Mouse (Mus musculus): ENCODE results near the gene Sbp. TPM values are rescaled to one million over a fixed set of nuclear protein-coding genes. Genes with fewer than 3 reads are reported as not detected.

The Sbp gene
- polyA plus RNA-seq (2012; rRNA removed): not detected in 2 replicates

DNA sequence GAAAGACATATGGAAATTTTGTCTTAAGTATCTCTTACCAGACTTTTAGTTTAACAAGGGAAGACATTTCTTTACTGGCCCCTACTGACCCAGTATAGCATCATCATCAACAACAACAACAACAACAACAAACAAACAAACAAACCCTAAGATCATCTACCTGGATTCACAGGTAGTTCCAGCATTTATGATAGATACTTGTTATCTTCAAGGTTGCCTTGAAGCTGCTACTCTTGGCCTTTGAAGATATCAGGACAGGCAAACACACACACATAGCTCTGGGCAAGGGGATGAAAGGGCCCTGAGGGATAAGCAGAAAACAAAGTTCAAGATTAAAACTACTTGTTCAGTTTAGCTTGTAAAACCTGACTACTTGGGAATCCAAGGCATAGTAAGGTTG, at the start of gene Sbp:
Gene Sbp, plus strand, starts transcription at position 301 of the 400 bp plus-strand sequence.

DNA sequence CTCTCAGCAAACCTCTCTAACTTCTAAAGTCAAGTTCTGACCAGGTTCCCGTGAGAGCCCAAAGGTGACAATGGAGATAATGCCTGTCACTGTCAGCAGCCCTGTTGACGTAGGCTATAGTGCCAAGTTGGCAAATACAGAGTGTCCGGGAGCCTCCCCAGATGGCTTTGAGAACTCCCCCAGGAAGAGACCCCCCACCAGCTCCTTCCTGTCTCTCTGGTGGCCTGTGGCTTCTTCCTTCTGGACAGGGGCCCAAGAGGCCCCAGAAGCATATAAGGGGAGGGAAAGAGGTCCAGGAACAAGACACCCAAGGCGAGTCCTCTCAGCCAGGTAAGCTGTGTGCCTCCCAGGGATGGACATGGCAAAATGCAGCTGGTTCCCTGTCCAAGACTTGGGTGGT, 24.3 kb upstream of the Sbp start, which contains the start of gene Dcpp3:
Gene Dcpp3, plus strand, starts transcription at position 301 of the 400 bp plus-strand sequence.

DNA sequence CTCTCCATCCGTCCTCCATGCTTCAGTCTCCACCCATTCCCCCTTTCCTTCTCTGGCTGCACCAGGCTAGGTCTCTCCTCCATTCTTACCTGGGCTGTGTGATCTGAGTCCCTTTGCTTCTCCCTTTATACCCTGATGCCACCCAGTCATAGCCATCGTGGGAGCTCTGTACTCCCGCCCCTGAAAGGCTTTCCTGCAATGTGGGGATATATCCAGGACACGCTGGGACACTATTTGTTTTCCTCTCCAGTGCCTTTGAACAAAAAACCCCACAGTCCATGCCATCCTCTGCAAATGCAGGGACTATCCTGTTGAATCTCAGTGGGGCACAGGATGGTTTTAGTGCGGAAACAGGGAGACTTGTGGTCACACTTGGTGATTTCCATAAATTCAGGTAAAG, 13.7 kb downstream of the Sbp start, which contains the start of gene Sbpl:
Gene Sbpl, minus strand, starts transcription at position 101 of the 400 bp plus-strand sequence.

DNA sequence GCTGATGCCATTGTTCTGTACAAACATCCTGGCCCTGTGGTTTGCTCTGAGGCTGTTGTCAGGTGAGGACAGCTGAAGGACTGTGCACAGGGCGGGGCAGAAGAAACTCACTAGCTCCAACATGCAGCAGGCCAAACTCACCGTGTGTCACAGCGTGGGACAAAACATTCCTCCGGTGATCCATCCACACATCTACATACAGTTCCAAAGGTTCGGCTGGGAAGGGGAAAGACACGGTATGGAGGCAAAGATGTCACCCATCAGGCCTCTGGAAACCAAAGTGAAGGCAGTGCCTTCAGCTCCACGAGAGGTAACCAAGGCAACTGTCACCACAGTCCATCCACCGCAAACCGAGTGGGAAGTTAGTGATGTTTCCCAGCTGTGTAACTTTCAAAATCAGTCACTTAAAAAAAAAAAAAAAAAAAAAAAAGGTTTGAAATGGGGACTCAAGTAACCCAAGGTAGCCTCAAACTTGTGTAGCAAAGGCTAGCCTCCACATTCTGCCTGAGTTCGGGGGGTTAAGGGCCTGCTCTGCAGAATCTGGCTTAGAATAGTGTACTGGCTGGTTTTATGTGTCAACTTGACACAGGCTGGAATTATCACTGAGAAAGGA, 38.9 kb downstream of the Sbp start, which contains the start of gene Prss30:
Gene Prss30, minus strand, starts transcription at position 270 of the 613 bp plus-strand sequence.

Other genes starting within 250 kb of the Sbp start
- gene 1520401A03Rik, start 218.9 kb upstream of the Sbp start, polyA plus RNA-seq (2012; rRNA removed): 0.09 TPM in 1 of 2 replicates, not detected in the other
- 61.5 and 71.9 TPM in 2 replicates for gene Pkmyt1, start 215.3 kb upstream of the Sbp start, polyA plus RNA-seq (2012; rRNA removed)
- 392 and 448 TPM in 2 replicates for gene Paqr4, start 200.8 kb upstream of the Sbp start, polyA plus RNA-seq (2012; rRNA removed)
- 14.8 and 15.8 TPM in 2 replicates for gene Kremen2, start 195.8 kb upstream of the Sbp start, polyA plus RNA-seq (2012; rRNA removed)
- gene Flywch1, start 170.1 kb upstream of the Sbp start, polyA plus RNA-seq (2012; rRNA removed): 30.4 and 32.2 TPM in 2 replicates
- 15.4 and 24.0 TPM in 2 replicates for gene Flywch2, start 155.6 kb upstream of the Sbp start, polyA plus RNA-seq (2012; rRNA removed)
- gene Srrm2, start 151.1 kb upstream of the Sbp start, polyA plus RNA-seq (2012; rRNA removed): 521 and 552 TPM in 2 replicates
- gene Elob, start 112.5 kb upstream of the Sbp start, polyA plus RNA-seq (2012; rRNA removed): 551 and 740 TPM in 2 replicates
- 0.24 and 0.87 TPM in 2 replicates for gene Prss33, start 105.6 kb upstream of the Sbp start, polyA plus RNA-seq (2012; rRNA removed)
- 1,354 and 1,658 TPM in 2 replicates for gene Prss32, start 97.8 kb upstream of the Sbp start, polyA plus RNA-seq (2012; rRNA removed)
- gene Prss41, start 97.5 kb upstream of the Sbp start, polyA plus RNA-seq (2012; rRNA removed): 1.9 and 6.1 TPM in 2 replicates
- gene Prss21, start 73.6 kb upstream of the Sbp start, polyA plus RNA-seq (2012; rRNA removed): not detected in 2 replicates
- not detected in 2 replicates for gene Dcpp1, start 60.8 kb upstream of the Sbp start, polyA plus RNA-seq (2012; rRNA removed)
- not detected in 2 replicates for gene Dcpp2, start 60.8 kb upstream of the Sbp start, polyA plus RNA-seq (2012; rRNA removed)
- gene Dcpp3, start 24.2 kb upstream of the Sbp start, polyA plus RNA-seq (2012; rRNA removed): not detected in 2 replicates
- gene Sbpl, start 13.6 kb downstream of the Sbp start, polyA plus RNA-seq (2012; rRNA removed): not detected in 2 replicates
- gene Prss30, start 38.9 kb downstream of the Sbp start, polyA plus RNA-seq (2012; rRNA removed): 370 and 486 TPM in 2 replicates
- not detected in 2 replicates for gene Prss22, start 56.4 kb downstream of the Sbp start, polyA plus RNA-seq (2012; rRNA removed)
- 0.93 and 1.4 TPM in 2 replicates for gene Prss27, start 96.5 kb downstream of the Sbp start, polyA plus RNA-seq (2012; rRNA removed)
- gene Kctd5, start 131.8 kb downstream of the Sbp start, polyA plus RNA-seq (2012; rRNA removed): 49.8 and 73.7 TPM in 2 replicates
- gene Pdpk1, start 209.3 kb downstream of the Sbp start, polyA plus RNA-seq (2012; rRNA removed): 16.9 and 17.2 TPM in 2 replicates
- 85.8 and 87.8 TPM in 2 replicates for gene Amdhd2, start 222.1 kb downstream of the Sbp start, polyA plus RNA-seq (2012; rRNA removed)
- 675 and 920 TPM in 2 replicates for gene Atp6v0c, start 228.0 kb downstream of the Sbp start, polyA plus RNA-seq (2012; rRNA removed)

Measured in colon, adult 2 months (tissue).